Mouse (Mus musculus) adrenal gland, postnatal 4 days (tissue): ENCODE data around the gene Lipo3. TPM values are rescaled to one million over a fixed set of nuclear protein-coding genes. Genes with fewer than 3 reads are reported as not detected.
"Not testable (repeated sequence)": the region's sequence is repeated elsewhere in the genome, so short reads cannot be mapped to it uniquely, and the experiment has no call there.

Experiments
- DNase-seq, 2 experiments: peaks; one replicate each; pipeline ENCODE4 v3.0.0; 2021 to 2022; ENCODE audit warnings: low spot score in 2 of 2, mixed read lengths in 2 of 2
- long read RNA-seq, 2 experiments: library from polyadenylated mRNA; stranded (forward); transcript quantifications; one replicate each; pipeline ENCODE4 v2.0.0; 2021
- microRNA-seq: library from miRNA; unstranded; fragments of <30 nt; microRNA quantifications from one replicate; pipeline ENCODE4 v1.2.0, GENCODE M21; 2021
- total RNA-seq, 2 experiments: library from RNA; stranded (reverse); gene quantifications; 2 replicates each; pipeline ENCODE4 v1.2.3; 2021

The Lipo3 gene
- 10 to 100 TPM in 1 of 2 experiments, 1 to 10 TPM in 1; 9.9 to 12.0 TPM for total RNA-seq
- long read RNA-seq, experiment 1, transcript Lipo3-202 (11 exons, 2,839 nt), result major isoform, 9 of 14 reads
- long read RNA-seq, experiment 1, partial matches to known transcripts, result 0 of 14 reads
- long read RNA-seq, experiment 1, other reads (novel, unspliced or antisense), result 5 of 14 reads
- long read RNA-seq, experiment 2, transcript Lipo3-202 (11 exons, 2,839 nt), result major isoform, 25 of 30 reads
- long read RNA-seq, experiment 2, partial matches to known transcripts, result 0 of 30 reads
- long read RNA-seq, experiment 2, other reads (novel, unspliced or antisense), result 5 of 30 reads

- DNase-seq, result peak; percentile 3 to 4
These were observed at the start of gene Lipo3 for GRCm38 (mm10) chr19:33761287-33762086. Lipo3 (minus strand) TSS chr19:33761951.

- DNase-seq, result not testable (repeated sequence)
These were observed 25.6 kb upstream of the Lipo3 start, which contains the start of gene Lipo1 for GRCm38 (mm10) chr19:33787359-33787758. Lipo1 (minus strand) TSS chr19:33787459.

DNA sequence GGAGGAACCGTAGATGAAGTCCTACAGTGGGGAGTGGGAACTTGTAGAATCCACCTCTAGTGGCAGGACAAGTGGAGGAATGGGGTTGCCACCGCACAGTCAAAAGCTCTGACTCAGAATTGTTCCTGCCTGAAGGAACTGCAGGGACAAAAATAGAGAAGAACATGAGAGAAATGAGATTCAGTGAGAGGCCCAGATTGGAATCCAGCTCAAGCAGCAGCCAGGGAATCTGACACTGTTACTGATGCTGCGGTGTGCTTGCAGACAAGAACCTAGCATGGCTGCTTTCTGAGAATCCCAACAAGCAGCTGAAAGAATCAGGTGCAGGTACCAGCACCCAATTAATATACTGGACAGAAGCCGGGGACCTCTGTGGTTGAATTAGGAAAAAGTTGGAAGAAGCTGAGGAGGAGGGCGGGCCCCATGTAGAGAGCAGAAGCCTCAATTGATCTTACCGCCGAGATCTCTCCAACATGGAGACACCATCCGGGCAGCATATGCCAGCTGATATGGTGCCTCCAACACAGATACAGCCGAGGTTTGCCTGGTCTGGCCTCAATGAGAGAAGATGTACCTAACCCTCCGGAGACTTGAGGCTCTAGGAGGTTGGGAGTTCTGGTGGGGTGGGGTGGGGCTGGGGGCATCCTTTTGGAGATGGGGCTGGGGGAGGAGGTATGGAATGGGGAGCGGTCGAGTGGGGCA is 25.0 kb upstream of the Lipo3 start:
- DNase-seq, result no peak

GRCm38 (mm10) chr19:33751259-33751658 is 10.5 kb downstream of the Lipo3 start, which contains the start of gene Lipo2:
Lipo2 (minus strand) TSS chr19:33751359.
- DNase-seq, result not testable (repeated sequence)

- not testable (repeated sequence) for DNase-seq
These were observed 136.6 kb downstream of the Lipo3 start, which contains the start of gene Gm8978 for GRCm38 (mm10) chr19:33625152-33625551. Gm8978 (minus strand) TSS chr19:33625252.

DNA sequence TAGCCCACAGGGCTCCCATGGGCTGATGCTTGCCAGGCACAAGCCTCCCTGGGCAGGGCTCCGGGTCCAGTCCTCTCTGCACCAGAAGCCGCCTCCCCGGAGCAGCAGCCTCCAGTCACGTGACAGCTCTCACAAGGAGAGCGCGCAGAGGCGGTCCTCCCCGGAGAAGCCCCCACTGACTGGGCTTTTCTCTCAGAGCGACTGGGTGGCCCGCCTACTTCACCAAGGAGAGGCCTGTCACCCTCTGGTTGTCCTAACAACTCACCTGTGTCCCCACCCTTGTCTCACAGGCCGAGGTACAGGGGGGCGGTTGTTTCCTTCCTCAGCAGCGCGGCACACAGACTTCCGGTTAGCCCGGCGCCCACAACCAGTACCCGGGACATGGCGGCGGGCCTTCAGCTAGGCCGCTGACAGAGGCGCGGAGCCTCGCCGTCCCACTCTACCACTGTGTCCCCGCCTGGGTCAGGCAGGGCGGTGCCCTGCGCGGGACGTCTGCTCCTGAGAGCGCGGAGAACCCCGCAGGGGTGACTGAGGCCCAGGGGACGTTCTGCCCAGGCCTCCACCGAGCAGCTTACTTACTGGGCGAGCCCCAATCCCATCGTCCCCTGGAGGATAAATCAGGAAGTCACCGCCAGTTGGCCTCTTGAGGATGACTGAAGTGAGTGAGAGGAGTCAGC is 172.0 kb downstream of the Lipo3 start:
- DNase-seq, result peak in 1 of 2 experiments; percentile 12

- not testable (repeated sequence) for DNase-seq
These were observed 193.2 kb downstream of the Lipo3 start for GRCm38 (mm10) chr19:33568551-33568950.

- DNase-seq, result no peak
These were observed 244.1 kb downstream of the Lipo3 start, which contains the start of gene Lipo4 for GRCm38 (mm10) chr19:33517680-33518079. Lipo4 (minus strand) TSS chr19:33517780.

Small RNA genes lying within 50 kb of the gene (microRNA-seq; reads per million reads assigned to microRNA genes)
- gene Gm27440, result not detected

Other genes starting within 250 kb of the Lipo3 start
- gene Lipo4, start 244.2 kb downstream of the Lipo3 start, total RNA-seq, result under 1 TPM; 0.11 to 0.25 TPM
- not detected for gene Gm8978, start 136.7 kb downstream of the Lipo3 start, total RNA-seq
- gene Lipo2, start 10.6 kb downstream of the Lipo3 start, total RNA-seq, result under 1 TPM; 0.42 to 0.45 TPM
- gene Lipo1, start 25.5 kb upstream of the Lipo3 start, total RNA-seq, result not detected
- gene Lipf, start 199.2 kb upstream of the Lipo3 start, total RNA-seq, result not detected
- gene Lipk, start 246.3 kb upstream of the Lipo3 start, total RNA-seq, result under 1 TPM; 0.36 to 0.56 TPM